Mouse (Mus musculus) liver, adult 2 months (tissue): ENCODE data around the gene Mtrr. TPM values are rescaled to one million over a fixed set of nuclear protein-coding genes. Genes with fewer than 3 reads are reported as not detected.
"Not testable (repeated sequence)": the region's sequence is repeated elsewhere in the genome, so short reads cannot be mapped to it uniquely, and the experiment has no call there.

ENCODE experiments used
- DNase-seq: peaks from one replicate; pipeline ENCODE4 v3.0.0-alpha.2; 2011; ENCODE audit warnings: low read depth, low spot score; ENCODE audit errors: extremely low read depth
- H3K27ac ChIP-seq: fragments of 200-500 bp; replicated peaks from 2 replicates; pipeline ENCODE4 v1.5.1; 2012; ENCODE audit warnings: low read depth, mild to moderate bottlenecking, control low read depth, inconsistent platforms, low read length; ENCODE audit not compliant: insufficient read depth
- H3K27me3 ChIP-seq: fragments of 200-500 bp; 2 replicates; pipeline ENCODE4 v1.6.1; 2012; ENCODE audit warnings: mild to moderate bottlenecking, moderate library complexity, low read length, inconsistent platforms; ENCODE audit not compliant: control insufficient read depth, insufficient read depth
- H3K36me3 ChIP-seq: fragments of 200-500 bp; 2 replicates; pipeline ENCODE4 v1.6.1; 2012; ENCODE audit warnings: low read length, inconsistent platforms; ENCODE audit not compliant: control insufficient read depth, insufficient read depth
- H3K4me1 ChIP-seq: fragments of 200-500 bp; 2 replicates; pipeline ENCODE4 v1.6.1; 2011; ENCODE audit warnings: low read length; ENCODE audit not compliant: control insufficient read depth, insufficient read depth
- H3K4me3 ChIP-seq: fragments of 200-500 bp; 2 replicates; pipeline ENCODE4 v1.5.1; 2011; ENCODE audit warnings: low read depth, mild to moderate bottlenecking, control low read depth, low read length, moderate library complexity; ENCODE audit not compliant: insufficient read depth
- H3K79me2 ChIP-seq: fragments of 200-500 bp; 2 replicates; pipeline ENCODE4 v1.6.1; 2012; ENCODE audit warnings: inconsistent platforms, mild to moderate bottlenecking, low read length, moderate library complexity; ENCODE audit not compliant: control insufficient read depth, insufficient read depth
- H3K9ac ChIP-seq: fragments of 200-500 bp; 2 replicates; pipeline ENCODE4 v1.6.1; 2012; ENCODE audit warnings: low read depth, mild to moderate bottlenecking, control low read depth, inconsistent platforms, low read length
- CTCF ChIP-seq: fragments of 200-500 bp; IDR thresholded peaks from 2 replicates; pipeline ENCODE4 v1.5.1; 2011; ENCODE audit warnings: low read depth, low read length, control low read depth
- POLR2A ChIP-seq: fragments of 200-500 bp; IDR thresholded peaks from 2 replicates; pipeline ENCODE4 v1.6.1; 2011; ENCODE audit warnings: low read length, control low read depth; ENCODE audit not compliant: insufficient read depth; ENCODE audit errors: extremely low read depth
- WGBS: fragments of 180-500 bp; shearing (Covaris S2); methylation state at CpG from one replicate; pipeline ENCODE4 v1.1.7; 2018; 5-methylcytosine and 5-hydroxymethylcytosine counted together
- polyA plus RNA-seq: library from polyadenylated mRNA; depleted of rRNA; stranded (reverse); fragments of >200 nt; gene quantifications from 2 replicates; pipeline ENCODE4 v1.2.3, GENCODE M21; 2012; rRNA removed
- total RNA-seq: library from RNA; depleted of rRNA; stranded (reverse); fragments of >200 nt; gene quantifications from 2 replicates; pipeline ENCODE4 v1.2.3, GENCODE M21; 2014; rRNA removed

Mtrr gene
- total and polyA plus RNA-seq, 2 experiments, result 5.1 to 6.8 TPM

DNA sequence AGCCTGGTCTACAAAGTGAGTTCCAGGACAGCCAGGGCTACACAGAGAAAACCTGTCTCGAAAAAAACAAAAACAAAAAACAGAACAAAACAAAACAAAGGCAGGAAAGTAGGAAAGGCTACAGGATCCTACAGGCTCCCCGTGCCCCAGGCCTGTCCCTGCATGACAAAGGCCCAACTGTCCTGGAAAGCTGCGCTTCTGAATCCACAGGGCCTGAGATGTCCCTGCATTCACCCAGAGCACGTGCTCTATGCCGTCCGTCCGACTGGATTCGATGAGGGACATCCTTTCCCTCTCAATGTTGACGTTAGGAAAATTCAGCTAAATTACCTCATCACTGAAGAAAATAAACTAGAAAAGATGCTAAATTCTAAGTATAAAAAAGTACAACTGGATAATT, 13.8 kb downstream of the Mtrr start:
- no peaks in the 10 kb centered on the region for H3K79me2 ChIP-seq
- DNase-seq, result no peak
- no peak overlapping the region for H3K9ac ChIP-seq
- no peak for TF ChIP-seq CTCF
- TF ChIP-seq POLR2A, result no peak
- H3K4me1 ChIP-seq, result no peaks in the 10 kb centered on the region
- H3K4me3 ChIP-seq, result no peak overlapping the region
- 96% methylated on average over 9 of the region's 9 CpGs for WGBS
- H3K27ac ChIP-seq, result no peak overlapping the region
- peaks cover 35% of the 10 kb centered on the region; the same call in 1 of the 2 replicates for H3K36me3 ChIP-seq
- H3K27me3 ChIP-seq, result no peaks in the 10 kb centered on the region

DNA sequence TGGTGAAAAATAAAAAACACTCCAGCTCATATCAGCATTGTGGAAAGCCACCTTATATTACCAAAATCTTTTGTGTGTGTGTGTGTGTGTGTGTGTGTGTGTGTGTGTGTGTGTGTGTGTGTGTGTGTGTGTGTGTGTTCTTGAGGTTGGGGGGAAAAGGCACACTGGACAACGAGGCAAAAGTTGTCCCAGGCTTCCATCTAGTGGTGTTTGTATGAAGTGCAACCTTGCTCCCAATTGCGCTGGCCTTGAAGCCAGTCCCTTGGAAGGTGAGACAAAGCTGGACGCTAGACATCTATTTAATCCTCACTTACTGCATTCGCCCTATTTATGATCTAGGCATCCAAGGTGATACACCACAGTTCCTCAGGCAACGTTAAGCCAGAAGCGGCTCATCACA, 28.6 kb downstream of the Mtrr start:
- not testable (repeated sequence) for H3K4me3 ChIP-seq, H3K27me3 ChIP-seq, H3K79me2 ChIP-seq, H3K4me1 ChIP-seq, H3K27ac ChIP-seq, H3K36me3 ChIP-seq, H3K9ac ChIP-seq
- WGBS, result 31% methylated on average over 6 of the region's 6 CpGs
- TF ChIP-seq CTCF, result peak; percentile 58
- peak; percentile 9 for DNase-seq

Other genes with a start within 250 kb of the Mtrr start
- gene Fastkd3, start 85 bp upstream of the Mtrr start, total RNA-seq, result 3.2 and 3.9 TPM in 2 replicates
- gene Fastkd3, start 85 bp upstream of the Mtrr start, polyA plus RNA-seq, result 7.1 and 7.4 TPM in 2 replicates
- not detected in 2 replicates for gene 1700001L19Rik, start 15.3 kb upstream of the Mtrr start, total RNA-seq
- not detected in 2 replicates for gene 1700001L19Rik, start 15.3 kb upstream of the Mtrr start, polyA plus RNA-seq